Mouse (Mus musculus) brain, adult 10 weeks (tissue): Measurements from ENCODE around the gene Eaf1. TPM values are rescaled to one million over a fixed set of nuclear protein-coding genes. Genes with fewer than 3 reads are reported as not detected.

Experiments used
- polyA plus RNA-seq: library from polyadenylated mRNA; stranded (reverse); fragments of 350-450 nt; fragmentation: Illumina TruSeq; extraction: RNeasy Lipid Tissue Mini Kit (QIAGEN cat#74804); gene quantifications from one replicate; pipeline ENCODE4 v1.2.3, GENCODE M21; 2015; ENCODE audit warnings: low read depth, low replicate concordance

The Eaf1 gene
- polyA plus RNA-seq, result 13.4 TPM

DNA sequence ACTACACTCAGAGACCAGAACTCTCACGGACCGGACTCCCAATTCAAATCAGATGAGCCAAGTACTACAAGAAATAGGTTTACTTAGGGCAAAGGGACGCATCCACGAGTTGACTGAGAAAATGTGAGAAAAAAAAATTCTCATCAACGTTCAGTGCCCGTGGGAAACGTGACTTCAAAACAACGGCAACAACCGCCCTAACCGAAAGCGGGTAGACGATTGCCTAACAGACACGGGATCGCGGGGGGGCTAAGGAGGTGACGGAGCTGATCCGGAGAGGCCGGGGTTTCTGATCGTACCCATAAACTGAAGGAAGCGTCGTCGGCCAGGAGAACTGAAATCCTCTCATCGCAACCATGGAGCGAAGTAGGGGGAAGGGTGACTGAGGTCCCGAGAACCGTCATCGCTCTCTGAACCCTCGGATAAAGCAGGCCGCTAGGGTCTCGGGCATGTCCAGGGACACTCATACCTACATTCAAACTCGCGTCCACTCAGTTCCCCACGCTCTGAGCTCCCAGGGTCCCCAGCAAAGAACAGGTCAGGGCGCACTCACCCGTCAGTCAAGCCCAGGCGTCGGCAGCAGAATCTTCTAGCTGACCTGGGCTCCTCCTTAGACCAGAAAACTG lies at the start of gene Eaf1:
Gene Eaf1 (plus strand): TSS at position 51 of the 626 bp plus-strand sequence.

DNA sequence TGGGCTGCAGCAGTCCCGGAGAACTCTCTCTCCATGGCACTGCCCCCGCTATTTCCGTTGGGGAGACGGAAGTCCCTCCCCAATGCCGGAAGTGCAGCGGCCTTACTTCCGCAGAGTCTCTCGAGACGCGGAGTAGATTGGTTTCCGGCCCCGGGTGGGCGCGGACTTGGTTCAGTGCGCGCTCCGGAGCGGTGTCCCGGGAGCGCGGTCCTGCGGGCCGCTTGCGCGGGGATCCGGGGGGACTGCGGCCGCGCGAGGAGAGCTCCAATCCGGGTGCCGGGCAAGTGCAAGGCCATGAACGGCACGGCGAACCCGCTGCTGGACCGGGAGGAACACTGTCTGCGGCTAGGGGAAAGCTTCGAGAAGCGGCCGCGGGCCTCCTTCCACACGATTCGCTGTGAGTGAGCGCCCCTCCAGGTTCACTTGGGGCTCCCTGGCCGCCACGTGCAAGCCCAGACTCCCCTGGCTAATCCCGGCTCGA lies 816 bp downstream of the Eaf1 start, which contains the start of gene Mettl6:
Gene Mettl6 (minus strand): TSS at position 66 of the 481 bp plus-strand sequence.

Other genes with a start within 250 kb of the Eaf1 start
- 5.4 TPM for gene Phf7, start 243.1 kb upstream of the Eaf1 start, polyA plus RNA-seq
- 108 TPM for gene Bap1, start 242.9 kb upstream of the Eaf1 start, polyA plus RNA-seq
- 4.0 TPM for gene Dnah1, start 170.5 kb upstream of the Eaf1 start, polyA plus RNA-seq
- gene Capn7, start 157.8 kb upstream of the Eaf1 start, polyA plus RNA-seq, result 29.4 TPM
- gene Sh3bp5, start 58.3 kb upstream of the Eaf1 start, polyA plus RNA-seq, result 42.6 TPM
- 26.8 TPM for gene Mettl6, start 641 bp downstream of the Eaf1 start, polyA plus RNA-seq
- gene Colq, start 96.9 kb downstream of the Eaf1 start, polyA plus RNA-seq, result 1.0 TPM
- not detected for gene Gm49387, start 146.5 kb downstream of the Eaf1 start, polyA plus RNA-seq
- gene Btd, start 146.6 kb downstream of the Eaf1 start, polyA plus RNA-seq, result 11.0 TPM
- gene Hacl1, start 146.9 kb downstream of the Eaf1 start, polyA plus RNA-seq, result 15.4 TPM